Comparison of ENCODE assay signal across 12 mouse cellular contexts in the genomic region with DNA sequence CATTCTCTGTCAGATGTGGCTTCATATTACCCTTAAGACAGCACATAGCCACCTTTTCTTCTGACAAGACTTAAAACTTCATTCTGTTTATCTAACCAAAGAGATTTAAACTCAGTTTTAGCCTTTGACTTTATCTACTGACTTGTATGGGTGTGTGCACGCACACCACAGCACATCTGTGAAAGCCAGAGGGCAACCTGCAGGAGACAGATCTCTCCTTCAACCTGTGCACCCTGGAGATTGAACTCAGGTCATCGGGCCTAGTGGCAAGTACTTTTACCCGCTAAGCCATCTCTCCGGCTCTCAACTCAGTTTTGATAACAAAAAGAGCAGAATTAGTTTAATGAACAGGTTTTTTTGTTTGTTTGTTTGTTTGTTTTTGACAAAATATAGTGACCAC.
"Had no signal": no experiment of that assay in that cellular context is flagged by ENCODE, and none has a peak within 500 bp of the region (broad histone marks: within the 10 kb centered on the region; RNA-seq: fewer than 3 reads in every experiment).

No protein-coding gene starts in this region.

- H3K9ac ChIP-seq: kidney, embryonic 15.5 days; limb, embryonic 12.5 days; lung, embryonic 15.5 days; midbrain, embryonic 13.5 days; stomach, embryonic 15.5 days had no signal

- DNase-seq: kidney, adult 18-20 months; kidney, postnatal 14 days; lung, postnatal 14 days; right cerebral cortex, postnatal 14 days; thymus, adult 2 months; thymus, postnatal 25 days had no signal

- H3K9me3 ChIP-seq: kidney, embryonic 15.5 days; limb, embryonic 12.5 days; lung, embryonic 15.5 days; midbrain, embryonic 13.5 days; stomach, embryonic 15.5 days had no signal

- H3K36me3 ChIP-seq: lung, embryonic 15.5 days; stomach, embryonic 15.5 days had no signal

- H3K4me2 ChIP-seq: kidney, embryonic 15.5 days; limb, embryonic 12.5 days; lung, embryonic 15.5 days; midbrain, embryonic 13.5 days; stomach, embryonic 15.5 days had no signal

- H3K27ac ChIP-seq: kidney, embryonic 15.5 days; limb, embryonic 12.5 days; lung, embryonic 15.5 days; macrophage; midbrain, embryonic 13.5 days; stomach, embryonic 15.5 days had no signal

- ATAC-seq: midbrain, embryonic 13.5 days had no signal

- H3K4me1 ChIP-seq: kidney, embryonic 15.5 days; limb, embryonic 12.5 days; lung, embryonic 15.5 days; midbrain, embryonic 13.5 days; stomach, embryonic 15.5 days had no signal

- H3K27me3 ChIP-seq: kidney, embryonic 15.5 days; limb, embryonic 12.5 days; lung, embryonic 15.5 days; midbrain, embryonic 13.5 days; stomach, embryonic 15.5 days had no signal

- H3K4me3 ChIP-seq: kidney, embryonic 15.5 days; limb, embryonic 12.5 days; lung, embryonic 15.5 days; midbrain, embryonic 13.5 days; stomach, embryonic 15.5 days had no signal
